Mouse (Mus musculus): ENCODE measurements at regions not wholly inside any gene's neighbourhood (a gene's known extent, or its start where the extent isn't known, plus 50 kb on each side); places are given as distances from the start of the nearest gene placed in this dataset.
A peak's percentile ranks its signal among the peaks of the same experiment; 100 is the strongest.

DNA sequence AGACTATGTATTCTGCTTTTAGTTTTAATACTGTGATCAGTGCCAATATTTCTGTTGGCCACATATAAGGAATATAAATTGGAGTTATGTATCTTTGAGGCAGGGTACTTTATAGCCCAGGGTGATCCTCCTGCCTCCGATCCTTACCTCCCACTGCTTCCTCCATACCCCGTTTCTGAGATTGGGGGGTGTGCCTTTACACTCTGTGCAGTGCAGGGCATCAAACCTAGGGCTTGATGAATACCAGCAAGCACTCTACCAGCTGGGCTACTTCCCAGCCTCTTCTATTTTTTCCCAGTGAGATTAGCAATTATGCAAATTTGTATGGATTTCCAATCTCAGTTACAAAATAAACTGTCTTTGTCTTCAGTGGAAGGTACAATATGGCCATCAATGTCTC, 97.3 kb upstream of the Tsc22d2 start:
- DNase-seq, result no peak

DNA sequence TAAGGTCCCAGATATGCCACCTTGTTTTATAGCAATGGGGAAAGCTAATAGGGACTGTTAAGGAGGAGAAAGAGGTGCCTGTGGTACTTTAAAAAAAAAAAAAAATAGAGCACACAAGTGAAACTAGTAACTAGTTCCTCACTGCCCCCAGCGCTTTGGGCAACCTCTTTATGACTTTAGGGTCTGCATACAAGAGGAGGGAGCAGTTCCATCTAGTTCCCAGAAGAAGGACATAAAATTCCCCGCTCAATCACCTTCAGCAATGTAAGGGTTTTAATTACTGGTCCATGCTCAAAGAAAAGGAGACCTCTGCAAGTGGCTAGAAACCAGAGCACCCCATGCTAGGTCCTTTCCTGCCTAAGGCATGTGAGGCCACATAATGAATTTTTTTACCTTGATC, 95.8 kb upstream of the Tsc22d2 start:
- no peak for DNase-seq

DNA sequence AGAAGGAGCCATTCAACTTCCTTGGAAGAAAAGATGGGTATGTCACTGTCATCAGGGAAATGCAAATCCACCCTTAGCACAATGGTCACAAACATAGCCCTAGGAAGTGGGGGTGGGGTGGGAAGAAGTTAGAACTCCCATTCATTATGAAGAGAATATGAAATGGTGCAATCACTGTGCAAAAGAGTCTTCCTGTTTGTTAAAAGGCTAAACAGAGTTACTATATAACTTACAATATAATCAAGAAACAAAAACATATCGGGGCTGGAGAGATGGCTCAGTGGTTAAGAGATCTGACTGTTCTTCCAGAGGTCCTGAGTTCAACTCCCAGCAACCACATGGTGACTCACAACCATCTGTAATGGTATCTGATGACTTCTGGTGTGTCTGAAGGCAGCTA, 95.1 kb upstream of the Tsc22d2 start:
- no peak for DNase-seq

DNA sequence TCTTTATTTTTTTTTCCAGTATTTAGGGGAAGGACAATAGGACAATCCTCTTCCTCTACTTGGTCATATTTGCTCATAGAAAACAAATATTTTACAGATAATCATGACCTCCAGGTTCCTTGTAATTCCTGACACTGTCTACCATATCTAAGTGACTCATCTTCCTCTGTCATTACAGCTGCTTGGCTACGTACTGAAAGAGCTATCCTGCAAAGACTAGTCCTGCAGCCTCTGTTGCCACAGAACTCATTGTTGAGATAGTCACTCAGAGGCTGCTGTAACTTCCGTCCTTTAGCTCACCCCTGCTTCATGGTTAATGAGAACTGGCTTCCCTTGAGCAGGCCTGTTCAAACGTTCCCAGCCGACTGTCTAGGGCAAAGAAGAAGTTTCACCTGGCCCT, 93.7 kb upstream of the Tsc22d2 start:
- DNase-seq, result no peak

DNA sequence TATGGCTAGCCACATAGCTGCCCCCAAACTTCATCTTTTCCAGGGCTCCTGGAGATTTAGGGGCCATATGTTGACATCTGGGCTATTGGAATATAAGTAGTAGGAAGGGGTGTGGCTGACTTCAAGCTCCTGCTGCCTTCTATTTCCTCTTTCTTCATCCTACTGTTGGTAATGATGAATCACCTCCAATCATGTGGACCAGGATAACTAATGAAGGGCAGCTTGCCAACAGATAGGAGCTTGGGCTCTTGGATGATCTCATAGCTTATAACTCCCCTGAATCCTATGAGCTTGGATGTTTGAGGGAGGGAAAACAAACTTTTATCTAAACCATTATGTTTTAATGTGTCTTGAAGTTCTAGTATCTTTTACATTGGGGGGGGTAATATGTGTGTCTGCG, 92.2 kb upstream of the Tsc22d2 start:
- DNase-seq, result no peak

DNA sequence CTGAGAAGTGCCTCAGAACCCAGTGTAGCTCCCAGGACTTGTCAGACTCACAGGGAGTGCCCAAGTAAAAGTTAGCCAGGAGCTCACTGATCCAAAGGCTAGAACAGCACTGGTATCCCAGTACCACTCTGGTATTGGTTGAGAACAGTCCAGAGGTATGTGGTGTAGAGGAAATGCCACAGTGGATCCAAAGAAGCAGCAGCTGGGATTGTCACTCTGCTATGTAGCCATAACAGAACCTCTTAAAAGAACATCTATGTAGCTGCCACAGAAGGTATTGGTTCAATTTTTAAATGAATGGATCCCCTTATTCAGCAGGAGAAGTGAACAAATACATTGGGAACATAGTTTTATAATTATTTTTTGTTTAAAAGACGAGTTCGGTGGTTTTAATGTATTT, 86.8 kb upstream of the Tsc22d2 start:
- DNase-seq, result no peak

DNA sequence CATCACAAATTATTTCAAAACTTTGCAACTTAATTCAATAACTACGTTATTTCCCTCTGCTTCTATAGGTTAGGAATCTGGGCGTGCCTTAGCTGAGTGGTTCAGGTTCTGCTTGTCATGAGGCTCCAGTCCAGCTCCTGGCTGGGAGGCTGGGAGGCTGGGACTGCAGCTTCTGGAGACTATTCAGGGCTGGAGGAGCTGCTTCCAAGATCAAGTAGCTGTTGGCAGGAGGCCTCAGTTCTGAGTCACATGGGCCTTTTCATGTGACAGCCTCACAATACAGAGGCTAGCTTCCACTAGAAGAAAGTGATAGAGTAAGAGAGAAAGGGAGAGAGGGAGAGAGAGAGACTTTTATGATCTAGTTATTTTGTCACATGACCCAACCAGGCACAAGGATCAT, 84.3 kb upstream of the Tsc22d2 start:
- peak; percentile 8 for DNase-seq

DNA sequence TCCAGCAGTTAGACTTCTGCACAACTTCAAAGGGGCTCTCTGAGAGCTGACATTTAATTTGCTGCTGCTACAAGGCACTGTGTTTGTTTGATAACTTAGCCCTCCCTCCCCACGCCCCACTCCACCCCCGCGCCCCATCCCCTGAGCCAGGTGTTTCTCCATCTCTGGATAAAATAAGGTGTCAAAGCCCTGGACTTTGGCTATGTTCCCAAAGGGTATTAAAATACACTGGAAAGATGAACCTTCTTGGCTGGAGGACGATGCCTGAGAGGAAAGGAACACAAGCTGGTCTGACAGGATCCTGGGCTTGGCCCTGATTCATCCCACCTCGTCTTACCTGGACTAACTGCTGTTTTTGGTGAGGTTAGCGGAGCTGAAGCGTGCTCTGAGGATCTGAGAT, 80.5 kb upstream of the Tsc22d2 start:
- DNase-seq, result no peak

DNA sequence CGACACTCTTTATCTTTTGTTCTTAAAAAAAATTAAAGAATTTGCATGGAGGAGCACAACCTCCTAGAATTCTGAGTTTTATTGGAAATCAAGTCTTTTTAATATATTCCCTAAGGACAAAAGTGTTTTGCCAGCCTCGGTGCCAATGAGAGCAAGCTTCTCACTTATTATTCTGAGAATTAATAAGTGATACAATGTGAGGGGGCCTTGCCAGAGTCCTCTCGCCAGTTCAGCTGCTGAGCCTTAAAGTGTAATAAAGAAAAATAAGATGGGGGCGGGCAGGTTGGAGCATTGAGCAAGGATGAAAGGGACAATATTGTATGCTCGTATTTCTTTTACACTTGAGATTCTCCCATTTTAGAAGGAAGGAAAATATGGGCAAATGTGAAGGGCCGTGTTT, 79.2 kb upstream of the Tsc22d2 start:
- no peak for DNase-seq

DNA sequence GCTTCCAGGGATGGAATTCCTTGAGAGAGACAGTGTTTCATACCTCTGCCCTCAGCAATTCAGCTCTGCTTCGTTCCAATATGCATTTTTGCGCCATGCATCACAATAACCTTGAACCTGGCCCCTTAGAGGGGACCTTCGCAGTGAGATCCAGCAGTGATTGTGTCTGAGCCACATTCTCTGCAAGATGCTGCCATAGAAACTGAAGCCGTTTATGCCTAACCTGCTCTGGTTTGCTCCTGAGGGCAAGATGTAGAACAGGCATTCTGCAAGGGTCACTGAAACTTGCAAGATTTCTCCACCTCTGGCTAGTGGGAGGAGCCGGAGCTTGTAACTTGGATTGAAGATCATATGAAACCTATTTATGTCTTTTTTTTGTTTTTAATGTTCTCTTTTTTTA, 78.4 kb upstream of the Tsc22d2 start:
- DNase-seq, result no peak

DNA sequence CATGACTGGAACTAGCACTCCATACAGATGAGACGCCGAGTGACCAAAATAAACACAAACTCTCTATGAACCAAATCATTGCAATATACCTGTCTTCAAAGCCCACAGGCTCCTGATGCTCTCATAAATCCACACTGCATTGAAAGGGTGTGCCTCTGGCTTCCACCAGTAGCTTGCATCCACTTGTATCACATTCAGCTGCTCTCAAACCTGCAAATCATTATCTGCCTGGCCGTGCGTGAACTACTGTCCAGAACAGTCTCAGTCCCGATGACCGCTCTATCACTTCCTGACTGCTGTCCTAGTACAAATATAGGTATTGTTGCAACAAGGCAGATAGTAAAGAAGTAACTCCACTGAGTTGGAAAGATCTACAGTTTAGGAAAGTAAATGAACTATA, 77.9 kb upstream of the Tsc22d2 start:
- no peak for DNase-seq

DNA sequence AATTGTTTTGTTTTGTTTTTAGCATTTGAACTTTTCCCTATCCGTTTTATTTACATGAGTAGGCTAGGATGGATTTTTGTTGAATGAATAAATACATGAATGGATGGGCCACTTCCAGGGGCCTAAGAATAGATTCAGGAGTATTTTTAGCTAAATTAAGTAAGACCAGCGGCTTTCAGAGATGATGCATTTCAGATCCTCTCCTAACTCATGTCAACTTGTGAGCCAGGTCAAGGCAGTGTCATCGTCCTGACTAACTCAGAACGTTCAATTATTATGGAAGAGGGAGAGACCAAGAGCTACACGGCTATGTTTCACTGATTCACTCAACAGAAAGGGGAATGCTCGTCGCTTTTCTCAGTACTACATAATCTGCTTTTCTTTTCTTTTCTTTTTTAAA, 75.5 kb upstream of the Tsc22d2 start:
- no peak for DNase-seq

DNA sequence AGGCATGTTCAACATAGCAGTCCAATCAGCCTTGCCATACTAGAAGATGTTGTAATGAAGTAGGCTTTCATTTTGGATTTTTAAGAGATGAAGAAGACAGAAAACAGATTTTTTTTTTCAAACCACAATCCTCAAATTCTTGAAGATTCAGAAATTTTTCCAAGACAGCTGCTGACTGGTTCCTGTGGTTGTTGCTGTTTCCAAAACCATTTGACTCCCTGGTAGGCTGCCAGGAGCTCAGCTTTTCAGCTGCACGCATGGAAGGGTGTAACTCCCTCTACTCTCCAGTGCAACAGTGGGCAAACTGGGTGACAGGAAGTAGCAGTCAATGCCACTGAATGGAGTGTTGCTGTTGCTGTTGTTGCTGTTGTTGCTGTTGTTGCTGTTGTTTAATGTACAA, 72.4 kb upstream of the Tsc22d2 start:
- no peak for DNase-seq

DNA sequence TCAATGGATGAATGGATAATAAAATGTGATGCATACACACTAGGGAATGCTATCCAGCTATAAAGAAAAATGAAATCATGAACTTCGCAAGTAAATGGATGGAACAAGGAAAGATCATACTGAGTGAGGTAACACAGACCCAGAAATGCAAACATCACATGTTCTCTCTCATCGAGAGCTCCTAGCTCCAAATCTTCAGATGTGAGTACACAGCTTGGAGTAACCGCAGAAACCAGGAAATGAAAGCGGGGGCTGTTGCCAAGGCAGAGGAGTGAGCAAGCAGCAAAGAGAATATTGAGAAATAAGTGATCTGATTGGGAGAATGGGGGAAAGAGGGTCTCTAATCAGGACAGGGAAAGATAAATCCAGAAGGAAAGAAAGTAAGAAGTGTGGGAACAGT, 52.0 kb upstream of the Tsc22d2 start:
- no peak for DNase-seq

DNA sequence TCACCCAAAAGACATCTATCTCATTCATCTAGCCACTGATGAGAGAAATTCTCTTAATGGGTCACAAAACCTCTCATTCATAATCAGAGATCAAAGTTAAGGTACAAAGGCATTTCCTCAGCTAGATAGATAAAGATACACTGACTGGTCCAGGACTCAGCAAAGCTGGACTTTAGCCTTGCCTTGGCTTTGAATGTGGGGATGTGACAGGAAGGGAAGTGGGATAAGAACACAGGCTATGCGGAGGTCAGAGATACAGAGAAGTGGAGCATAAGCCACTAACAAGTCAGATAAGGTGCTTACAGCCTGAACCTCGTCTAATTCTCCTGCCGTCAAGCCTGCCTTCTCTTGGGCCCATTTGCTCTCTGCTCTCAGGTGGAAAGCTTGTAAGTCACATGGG, 50.0 kb upstream of the Tsc22d2 start:
- no peak for DNase-seq

Measured in cerebellum, adult 11 months (tissue).